Mouse (Mus musculus) left cerebral cortex, adult 6 months (tissue): ENCODE data around the gene Arhgap22. TPM values are rescaled to one million over a fixed set of nuclear protein-coding genes. Genes with fewer than 3 reads are reported as not detected.

Experiments
- long read RNA-seq, 2 experiments: library from polyadenylated mRNA; unstranded; transcript quantifications; one replicate each; pipeline ENCODE4 v2.0.0; 2019 to 2020
- polyA plus RNA-seq: library from polyadenylated mRNA; unstranded; fragments of <200 nt; fragmentation: Nextera tagmentation; gene quantifications from 2 replicates; pipeline ENCODE4 v1.2.3, GENCODE M21; 2021

Arhgap22 gene
- polyA plus RNA-seq: 3.4 and 3.5 TPM in 2 replicates
- long read RNA-seq, experiment 1, partial matches to known transcripts: 15 of 56 reads
- long read RNA-seq, experiment 1, other reads (novel, unspliced or antisense): 41 of 56 reads
- long read RNA-seq, experiment 2, partial matches to known transcripts: 0 of 3 reads
- long read RNA-seq, experiment 2, other reads (novel, unspliced or antisense): 3 of 3 reads

DNA sequence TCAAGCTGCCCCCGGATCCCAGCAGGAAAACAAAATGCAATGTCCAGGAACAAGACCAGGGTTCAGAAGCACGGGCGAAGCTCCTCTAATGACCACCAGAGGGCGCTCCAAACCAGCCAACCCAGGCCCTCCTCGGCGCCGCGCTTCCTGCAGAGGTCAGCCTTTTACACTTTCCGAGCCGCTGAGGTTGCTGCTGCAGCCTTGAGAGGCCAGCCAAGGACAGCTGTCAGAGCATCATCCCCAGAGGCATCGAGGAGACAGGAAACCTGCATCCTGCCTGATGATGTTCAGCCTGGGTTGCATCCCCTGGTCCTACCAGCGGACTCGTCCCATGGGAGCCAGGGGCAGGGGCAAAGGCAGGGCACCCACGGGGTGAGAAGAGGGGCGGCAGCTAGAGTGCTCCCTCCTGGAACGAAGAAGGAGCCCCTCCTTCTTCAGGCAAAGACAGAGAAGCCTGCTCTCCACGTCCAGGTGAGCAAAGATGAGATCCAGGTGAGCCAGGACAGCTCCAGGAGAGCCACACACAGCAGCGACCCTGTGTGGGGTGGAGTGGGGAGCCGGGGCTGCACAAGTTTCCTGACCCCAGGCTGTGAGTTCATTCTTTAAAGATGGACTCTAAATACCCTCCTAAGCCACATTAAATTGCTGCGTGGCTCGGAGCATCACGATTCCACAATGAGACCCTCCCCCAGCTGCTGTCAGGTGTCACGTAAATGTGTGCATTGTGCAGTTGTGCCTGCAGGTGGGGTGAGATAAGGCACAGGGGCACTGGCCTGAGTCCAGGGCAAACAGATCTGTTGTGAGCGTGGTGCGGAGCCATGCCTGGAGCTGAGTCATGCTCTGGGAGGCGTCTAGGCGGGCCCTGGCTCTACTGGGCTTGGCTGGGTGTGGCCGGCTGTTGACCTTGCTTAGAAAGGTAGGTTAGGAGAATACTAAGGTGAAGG lies at the start of gene Arhgap22:
Arhgap22 (plus strand) TSS at position 204 of the 944 bp plus-strand sequence.

DNA sequence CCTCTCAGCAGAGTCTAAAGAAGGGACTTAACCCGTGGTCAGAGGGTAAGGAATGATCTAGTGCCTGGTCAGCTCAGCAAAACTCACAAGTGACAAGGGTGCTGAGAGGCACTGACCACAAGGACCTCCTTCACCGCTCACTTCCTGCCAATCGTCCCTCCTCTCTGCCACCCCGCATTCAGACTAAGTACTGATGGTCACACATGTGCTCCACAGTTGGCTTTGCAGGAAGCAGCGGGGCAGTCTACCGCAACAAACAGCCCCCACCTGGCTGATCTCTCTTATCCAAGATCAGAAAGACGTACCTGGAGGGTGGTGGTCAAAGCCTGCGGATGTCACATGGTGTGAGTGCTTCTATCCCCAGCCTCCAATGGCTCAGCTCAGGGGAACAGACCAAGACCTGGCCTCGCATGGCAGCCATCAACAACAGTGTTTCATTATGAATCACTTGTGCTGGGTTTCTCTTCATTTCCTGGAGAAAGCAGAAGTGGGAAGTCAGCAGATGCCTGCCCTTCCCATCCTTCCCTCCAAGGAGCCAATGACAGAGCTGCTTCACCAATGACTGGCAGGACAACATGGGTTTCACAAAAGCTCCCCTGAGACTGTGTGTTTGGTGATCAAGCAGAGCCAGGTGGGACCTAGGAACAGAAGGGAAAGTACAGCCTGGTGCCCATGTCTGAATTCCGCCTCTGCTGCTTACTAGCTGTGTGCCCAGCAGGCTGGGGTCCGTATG lies 28.6 kb upstream of the Arhgap22 start, which contains the start of gene Wdfy4:
Wdfy4 (minus strand) TSS at position 441 of the 733 bp plus-strand sequence.

Other genes with a start within 250 kb of the Arhgap22 start
- gene Lrrc18, start 222.6 kb upstream of the Arhgap22 start, polyA plus RNA-seq: 0.43 and 0.48 TPM in 2 replicates
- 0.37 and 0.65 TPM in 2 replicates for gene Wdfy4, start 28.5 kb upstream of the Arhgap22 start, polyA plus RNA-seq
- 19.3 and 70.1 TPM in 2 replicates for gene Mapk8, start 233.1 kb downstream of the Arhgap22 start, polyA plus RNA-seq